Mouse (Mus musculus): ENCODE results near the gene Naaladl1. TPM values are rescaled to one million over a fixed set of nuclear protein-coding genes. Genes with fewer than 3 reads are reported as not detected.

Naaladl1 gene
- total and polyA plus RNA-seq, 2 experiments from 2014 or later, result 0.36 to 0.89 TPM

- no peak for TF ChIP-seq CTCF (IDR thresholded peaks at IDR 0.05; ENCODE audit: low read depth)
- H3K9ac ChIP-seq (replicated peaks; ENCODE audit: low read length), result peak overlapping the region; percentile 78
- no peaks in the 10 kb centered on the region for H3K9me3 ChIP-seq (ENCODE audit: low read length)
- no peak for DNase-seq (ENCODE audit: low spot score)
- H3K27ac ChIP-seq, result peak overlapping the region; percentile 97
- peak overlapping the region; percentile 85 for H3K4me2 ChIP-seq (ENCODE audit: low read depth, low read length)
- no peaks in the 10 kb centered on the region for H3K27me3 ChIP-seq (ENCODE audit: insufficient read depth, low read length)
- peak overlapping the region; percentile 68 for H3K4me3 ChIP-seq (ENCODE audit: low read length)
- peaks cover 11% of the 10 kb centered on the region for H3K4me1 ChIP-seq (ENCODE audit: insufficient read depth, low read length)
- peaks cover 28% of the 10 kb centered on the region for H3K36me3 ChIP-seq (ENCODE audit: insufficient read depth, low read length)
- no peak for ATAC-seq
- WGBS, result 5% methylated on average over 32 of the region's 32 CpGs
Observed at GRCm38 (mm10) chr19:6117346-6117985, 11.9 kb downstream of the Naaladl1 start.

GRCm38 (mm10) chr19:6117986-6118676, 12.5 kb downstream of the Naaladl1 start, which contains the start of gene Sac3d1:
Gene Sac3d1, minus strand, starts transcription at chr19:6118650.
- peak within 1 kb of the TSS; percentile 97 for H3K27ac ChIP-seq
- peak within 1 kb of the TSS; percentile 78 for H3K9ac ChIP-seq (replicated peaks; ENCODE audit: low read length)
- H3K27me3 ChIP-seq (ENCODE audit: insufficient read depth, low read length), result no peaks in the 10 kb centered on the region
- H3K4me2 ChIP-seq (ENCODE audit: low read depth, low read length), result peak within 1 kb of the TSS; percentile 85
- peak; percentile 90 for ATAC-seq
- DNase-seq (ENCODE audit: low spot score), result peak; percentile 97
- peak within 1 kb of the TSS; percentile 68 for H3K4me3 ChIP-seq (ENCODE audit: low read length)
- H3K4me1 ChIP-seq (ENCODE audit: insufficient read depth, low read length), result peaks cover 11% of the 10 kb centered on the region
- under 1% methylated on average over 77 of the region's 77 CpGs for WGBS
- no peaks in the 10 kb centered on the region for H3K9me3 ChIP-seq (ENCODE audit: low read length)
- peaks cover 28% of the 10 kb centered on the region for H3K36me3 ChIP-seq (ENCODE audit: insufficient read depth, low read length)
- no peak for TF ChIP-seq CTCF (IDR thresholded peaks at IDR 0.05; ENCODE audit: low read depth)

DNA sequence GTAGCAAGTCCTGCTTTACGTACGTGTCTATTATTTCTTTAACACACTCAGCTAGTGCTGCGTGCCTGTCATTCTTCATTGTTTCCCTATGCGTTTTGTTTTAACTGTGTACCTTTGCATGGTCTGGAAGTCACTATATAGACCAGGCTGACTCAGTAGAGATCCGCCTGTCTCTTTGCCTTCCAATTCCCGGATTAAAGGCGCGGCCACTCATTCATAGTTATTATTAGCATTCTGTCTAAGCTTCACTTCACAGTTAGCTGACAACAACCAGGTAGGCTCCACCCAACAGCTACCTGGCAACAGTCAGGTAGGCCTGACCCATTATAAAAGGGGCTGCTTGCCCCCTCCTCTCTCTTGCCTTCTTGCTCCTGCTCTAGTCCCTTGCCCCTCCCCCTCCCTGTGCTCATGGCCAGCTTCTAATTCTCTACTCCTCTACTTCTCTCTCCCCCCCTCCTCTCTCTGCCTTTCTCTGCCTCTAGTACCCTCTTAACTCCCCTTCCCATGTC, 13.1 kb downstream of the Naaladl1 start:
- under 1% methylated on average over 8 of the region's 8 CpGs for WGBS
- Histone ChIP-seq H3K4me3 (ENCODE audit: low read length) (peak overlapping the region; percentile 68), H3K36me3 (ENCODE audit: insufficient read depth, low read length) (peaks cover 28% of the 10 kb centered on the region), H3K4me1 (ENCODE audit: insufficient read depth, low read length) (peaks cover 11% of the 10 kb centered on the region), H3K27ac (peak overlapping the region; percentile 97), H3K9me3 (ENCODE audit: low read length) (no peaks in the 10 kb centered on the region), H3K27me3 (ENCODE audit: insufficient read depth, low read length) (no peaks in the 10 kb centered on the region), H3K4me2 (ENCODE audit: low read depth, low read length) (peak overlapping the region; percentile 85), H3K9ac (replicated peaks; ENCODE audit: low read length) (peak overlapping the region; percentile 78)
- DNase-seq (ENCODE audit: low spot score) (peak; percentile 15), ATAC-seq (peak; percentile 20; the same call in 1 of the 2 replicates)
- no peak for TF ChIP-seq CTCF (IDR thresholded peaks at IDR 0.05; ENCODE audit: low read depth)

GRCm38 (mm10) chr19:6121761-6122160, 16.2 kb downstream of the Naaladl1 start:
- H3K27me3 ChIP-seq (ENCODE audit: insufficient read depth, low read length), result no peaks in the 10 kb centered on the region
- ATAC-seq, result no peak
- H3K9me3 ChIP-seq (ENCODE audit: low read length), result no peaks in the 10 kb centered on the region
- peaks cover 8% of the 10 kb centered on the region for H3K36me3 ChIP-seq (ENCODE audit: insufficient read depth, low read length)
- WGBS, result 35% methylated on average over 18 of the region's 19 CpGs
- H3K4me2 ChIP-seq (ENCODE audit: low read depth, low read length), result no peak overlapping the region
- H3K4me3 ChIP-seq (ENCODE audit: low read length), result no peak overlapping the region
- TF ChIP-seq CTCF (IDR thresholded peaks at IDR 0.05; ENCODE audit: low read depth), result no peak
- no peak overlapping the region for H3K27ac ChIP-seq
- DNase-seq (ENCODE audit: low spot score), result no peak
- H3K9ac ChIP-seq (replicated peaks; ENCODE audit: low read length), result no peak overlapping the region
- peaks cover 6% of the 10 kb centered on the region for H3K4me1 ChIP-seq (ENCODE audit: insufficient read depth, low read length)

GRCm38 (mm10) chr19:6123330-6123729, 17.7 kb downstream of the Naaladl1 start:
- H3K27ac ChIP-seq, result 0 out of 2 replicates have a peak overlapping the region, but pooled peaks have one; percentile 45
- ATAC-seq (no peak), DNase-seq (ENCODE audit: low spot score) (peak; percentile 62)
- H3K9ac ChIP-seq (replicated peaks; ENCODE audit: low read length), result no peak overlapping the region
- no peak overlapping the region for H3K4me2 ChIP-seq (ENCODE audit: low read depth, low read length)
- no peaks in the 10 kb centered on the region for H3K27me3 ChIP-seq (ENCODE audit: insufficient read depth, low read length)
- no peaks in the 10 kb centered on the region for H3K4me1 ChIP-seq (ENCODE audit: insufficient read depth, low read length)
- no peak overlapping the region for H3K4me3 ChIP-seq (ENCODE audit: low read length)
- no peak for TF ChIP-seq CTCF (IDR thresholded peaks at IDR 0.05; ENCODE audit: low read depth)
- WGBS, result 59% methylated on average over 8 of the region's 8 CpGs
- H3K9me3 ChIP-seq (ENCODE audit: low read length), result no peaks in the 10 kb centered on the region
- peaks cover 8% of the 10 kb centered on the region for H3K36me3 ChIP-seq (ENCODE audit: insufficient read depth, low read length)

GRCm38 (mm10) chr19:6124898-6125297, 19.3 kb downstream of the Naaladl1 start:
- peaks cover 8% of the 10 kb centered on the region for H3K36me3 ChIP-seq (ENCODE audit: insufficient read depth, low read length)
- H3K9me3 ChIP-seq (ENCODE audit: low read length), result no peaks in the 10 kb centered on the region
- WGBS, result 80% methylated on average over 2 of the region's 2 CpGs
- no peak overlapping the region for H3K4me2 ChIP-seq (ENCODE audit: low read depth, low read length)
- no peak overlapping the region for H3K4me3 ChIP-seq (ENCODE audit: low read length)
- no peaks in the 10 kb centered on the region for H3K27me3 ChIP-seq (ENCODE audit: insufficient read depth, low read length)
- ATAC-seq (no peak), DNase-seq (ENCODE audit: low spot score) (no peak)
- H3K9ac ChIP-seq (replicated peaks; ENCODE audit: low read length), result no peak overlapping the region
- no peaks in the 10 kb centered on the region for H3K4me1 ChIP-seq (ENCODE audit: insufficient read depth, low read length)
- TF ChIP-seq CTCF (IDR thresholded peaks at IDR 0.05; ENCODE audit: low read depth), result no peak
- no peak overlapping the region for H3K27ac ChIP-seq
